Mouse (Mus musculus) liver, adult 10 weeks (tissue): ENCODE results near the gene Prss57. TPM values are rescaled to one million over a fixed set of nuclear protein-coding genes. Genes with fewer than 3 reads are reported as not detected.

Experiments used
- polyA plus RNA-seq: library from polyadenylated mRNA; stranded (reverse); fragments of 350-450 nt; fragmentation: Illumina TruSeq; extraction: RNeasy Lipid Tissue Mini Kit (QIAGEN cat#74804); gene quantifications from one replicate; pipeline ENCODE4 v1.2.3, GENCODE M21; 2014; ENCODE audit warnings: low read depth, low replicate concordance

The Prss57 gene
- not detected for polyA plus RNA-seq

DNA sequence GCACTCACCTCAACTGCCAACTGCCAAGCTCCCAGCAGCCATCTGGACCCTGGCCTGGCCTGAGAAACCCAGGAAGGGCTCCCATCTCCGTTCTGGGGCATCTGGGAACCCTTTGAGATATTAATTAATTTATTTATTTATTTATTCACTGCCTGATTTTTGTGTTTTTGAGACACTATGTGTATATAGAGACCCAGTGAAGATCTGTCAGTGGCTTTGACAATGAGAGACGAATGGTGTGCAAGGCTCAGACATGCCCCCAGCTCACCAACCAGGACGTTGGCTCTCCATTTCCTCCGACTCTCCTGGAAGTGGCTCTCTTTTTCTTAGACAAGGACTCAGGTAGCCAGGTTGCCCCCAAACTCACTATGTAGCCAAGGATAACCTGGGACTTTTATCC, at the start of gene Prss57:
TSS of gene Prss57 (minus strand) at position 101 of the 400 bp plus-strand sequence.

DNA sequence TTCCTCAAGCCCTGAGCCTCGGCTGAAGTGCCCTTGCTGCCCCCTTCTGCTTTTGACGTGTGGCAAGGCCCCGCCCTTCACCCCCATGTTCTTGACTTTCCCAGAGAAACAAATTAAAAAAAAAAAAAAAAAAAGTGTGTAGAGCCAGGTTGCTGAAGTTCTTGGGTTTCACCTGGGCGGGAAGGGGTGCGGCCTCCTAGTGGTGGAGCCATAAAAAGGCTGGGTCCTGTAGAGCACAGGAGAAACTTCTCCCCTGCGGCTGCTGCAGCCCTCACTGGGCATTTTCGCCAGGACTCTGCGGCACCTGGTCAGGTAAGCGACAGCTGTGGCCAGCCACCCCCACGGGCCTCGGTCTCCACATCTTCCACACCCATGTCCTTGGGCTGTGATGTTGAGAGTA, 30.0 kb upstream of the Prss57 start, which contains the start of gene Misp:
TSS of gene Misp (plus strand) at position 208 of the 400 bp plus-strand sequence.

DNA sequence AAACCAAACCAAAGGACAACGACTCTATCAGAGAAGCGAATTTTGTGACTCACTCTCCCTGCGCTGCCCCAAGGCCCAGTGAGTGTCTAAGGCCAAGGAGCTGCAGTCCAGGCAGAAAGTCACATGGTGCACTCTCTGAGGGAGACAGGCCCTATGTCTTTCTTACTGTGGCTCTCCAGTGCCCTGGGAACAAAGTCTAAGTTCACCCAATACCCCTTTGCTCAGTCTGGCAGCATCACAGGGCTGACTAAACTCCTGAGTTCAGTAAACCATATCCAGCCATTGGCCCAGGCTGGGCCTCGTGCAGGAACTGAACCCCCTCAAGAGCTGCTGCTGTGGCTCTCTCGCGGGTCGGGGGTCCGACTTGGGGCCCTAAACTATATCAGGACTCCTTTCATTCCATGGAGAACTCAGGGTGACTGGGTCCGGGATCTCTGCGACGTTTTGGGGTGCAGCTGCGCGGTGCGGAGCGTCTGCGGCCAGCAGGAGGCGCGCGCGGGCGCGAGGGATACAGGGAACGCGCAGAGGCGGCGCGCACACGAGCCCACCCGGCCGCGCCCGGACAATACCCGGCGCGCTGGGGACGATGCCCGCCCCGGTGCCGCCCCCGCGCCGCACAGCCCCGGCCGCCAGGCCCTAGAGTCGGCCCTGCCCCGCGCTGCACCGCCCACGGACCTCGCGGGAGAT, 2.4 kb upstream of the Prss57 start, which contains the start of gene Palm:
TSS of gene Palm (plus strand) at position 522 of the 687 bp plus-strand sequence.

DNA sequence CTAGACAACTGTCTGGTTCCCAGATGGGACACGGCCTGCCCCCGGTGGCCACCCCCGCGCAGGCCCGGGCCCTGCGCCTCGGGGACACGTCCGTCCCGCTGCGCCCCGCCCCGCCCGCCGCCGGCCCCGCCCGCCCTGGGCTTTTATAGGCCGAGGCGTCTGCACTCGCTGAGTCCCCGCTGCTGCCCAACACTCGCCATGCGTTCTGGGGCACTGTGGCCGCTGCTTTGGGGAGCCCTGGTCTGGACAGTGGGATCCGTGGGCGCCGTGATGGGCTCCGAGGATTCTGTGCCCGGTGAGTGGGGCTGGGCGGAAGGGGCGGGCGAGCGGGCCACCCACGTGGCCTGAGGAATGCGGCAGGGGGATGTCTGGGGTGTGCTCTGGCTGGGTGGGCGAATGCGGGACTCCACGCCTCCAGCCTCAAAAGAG, 13.6 kb downstream of the Prss57 start, which contains the start of gene Fstl3:
TSS of gene Fstl3 (plus strand) at position 170 of the 429 bp plus-strand sequence.

DNA sequence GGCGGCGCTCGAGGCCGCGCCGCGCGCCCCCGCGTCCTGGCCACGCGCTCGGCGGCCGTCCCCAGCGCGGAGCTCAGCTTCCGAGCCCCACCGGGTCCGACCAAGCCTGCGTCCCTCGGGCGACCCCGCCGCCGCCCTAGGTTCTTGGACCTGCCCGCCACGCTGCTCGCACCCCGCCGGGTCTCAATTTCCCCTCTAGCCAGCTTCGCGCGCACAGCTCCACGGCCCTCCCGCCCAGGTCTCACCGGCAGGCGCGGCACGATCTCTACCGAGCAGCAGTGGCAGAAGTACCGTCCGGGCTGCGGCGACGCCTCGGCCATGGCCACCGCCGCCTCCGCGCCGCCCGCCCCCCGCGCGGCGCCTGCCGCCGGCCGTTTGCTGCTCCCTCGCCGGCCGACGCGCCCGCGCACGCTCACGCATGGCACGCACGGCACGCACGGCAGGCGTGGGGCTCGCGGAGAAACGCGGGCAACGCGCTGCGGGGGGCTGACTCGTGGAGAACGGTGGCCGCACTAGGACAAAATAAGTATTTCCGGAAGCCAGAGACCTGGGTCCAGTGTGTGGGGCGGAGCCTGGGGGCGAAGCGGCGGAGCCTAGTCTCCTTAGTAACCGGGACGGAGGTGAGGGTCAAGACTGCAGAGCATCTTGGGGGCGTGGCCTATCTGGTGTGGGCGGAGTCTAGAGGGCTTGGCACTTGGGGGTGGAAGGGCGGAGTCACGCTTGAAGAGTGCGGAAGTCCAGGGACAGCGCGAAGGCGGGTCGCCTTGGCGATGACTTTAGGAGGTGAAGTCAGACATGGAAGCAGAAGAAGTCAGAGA, 24.0 kb downstream of the Prss57 start, which contains the start of gene Rnf126:
TSS of gene Rnf126 (minus strand) at position 445 of the 818 bp plus-strand sequence.

DNA sequence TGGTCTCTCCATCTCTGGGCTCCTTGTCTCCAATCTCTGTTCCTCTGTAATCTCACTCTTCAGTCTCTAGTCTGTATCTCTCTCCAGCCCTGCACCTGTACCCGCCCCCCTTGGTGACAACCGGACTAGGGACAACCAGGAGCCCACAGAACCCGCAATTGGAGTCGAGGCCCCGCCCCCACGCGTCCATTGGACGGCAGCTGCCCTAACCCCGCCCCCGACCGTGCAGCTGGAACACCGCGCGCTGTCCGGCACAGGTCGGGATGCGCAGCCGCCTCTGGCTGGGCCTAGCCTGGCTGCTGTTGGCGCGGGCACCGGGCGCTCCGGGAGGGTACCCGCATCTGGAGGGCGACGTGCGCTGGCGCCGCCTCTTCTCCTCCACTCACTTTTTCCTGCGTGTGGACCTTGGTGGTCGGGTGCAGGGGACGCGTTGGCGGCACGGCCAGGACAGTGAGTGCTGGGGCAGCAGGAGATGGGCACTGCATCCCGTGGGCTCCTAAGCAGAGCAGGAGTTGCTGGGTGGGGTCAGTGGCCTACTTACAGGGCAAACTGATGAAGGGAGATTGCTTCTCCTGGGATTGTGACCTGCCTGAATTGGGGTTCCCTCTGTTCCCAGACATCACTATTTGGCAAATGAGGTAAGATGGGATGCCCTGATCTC, 35.8 kb downstream of the Prss57 start, which contains the start of gene Fgf22:
TSS of gene Fgf22 (plus strand) at position 221 of the 661 bp plus-strand sequence.

DNA sequence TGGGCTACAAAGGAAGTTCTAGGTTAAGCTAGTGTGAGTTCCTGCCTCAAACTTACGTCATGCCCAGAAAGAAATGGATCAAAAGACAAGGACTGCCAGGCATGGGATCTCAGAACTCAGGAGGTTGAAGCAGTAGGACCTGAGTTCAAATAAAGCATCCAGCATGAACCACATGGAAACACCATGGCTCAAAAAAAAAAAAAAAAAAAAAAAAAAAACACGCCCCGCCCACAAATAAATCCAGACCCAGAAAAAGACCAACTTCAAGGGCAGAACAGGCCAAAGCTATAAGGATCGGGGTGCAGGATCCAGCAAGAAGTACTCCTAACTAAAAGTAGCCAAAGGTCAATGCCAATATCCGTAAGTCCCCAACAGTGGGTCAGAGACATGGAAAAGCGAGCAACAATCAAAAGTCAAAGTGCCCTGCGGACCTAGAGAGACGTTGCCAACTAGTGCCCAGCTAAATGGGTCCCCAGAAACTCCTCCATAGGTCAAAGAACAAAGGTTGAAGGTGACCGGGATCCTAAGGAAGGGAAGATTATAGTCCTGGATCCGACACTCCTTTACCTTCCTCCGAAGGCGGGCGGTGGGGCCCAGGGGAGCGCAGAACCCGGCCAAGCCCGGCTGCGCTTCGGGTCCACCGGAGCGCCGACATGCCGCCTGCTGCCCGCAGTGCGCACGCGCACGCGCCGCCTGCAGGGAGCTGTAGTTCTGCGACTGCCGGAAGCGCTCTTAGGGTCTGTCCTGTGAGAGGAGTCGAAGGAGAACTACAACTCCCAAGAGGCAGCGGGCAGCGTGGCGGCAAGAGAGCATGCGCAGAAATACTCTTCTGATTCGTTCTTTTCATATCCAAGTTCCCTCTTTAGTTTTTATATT, 44.6 kb downstream of the Prss57 start, which contains the start of gene Polrmt:
TSS of gene Polrmt (minus strand) at position 684 of the 876 bp plus-strand sequence.

Other genes with a start within 250 kb of the Prss57 start
- 0.24 TPM for gene Mier2, start 235.8 kb downstream of the Prss57 start, polyA plus RNA-seq
- gene Theg, start 203.6 kb downstream of the Prss57 start, polyA plus RNA-seq: not detected
- not detected for gene C2cd4c, start 176.9 kb downstream of the Prss57 start, polyA plus RNA-seq
- not detected for gene Shc2, start 153.0 kb downstream of the Prss57 start, polyA plus RNA-seq
- gene Odf3l2, start 145.2 kb downstream of the Prss57 start, polyA plus RNA-seq: not detected
- not detected for gene Madcam1, start 126.4 kb downstream of the Prss57 start, polyA plus RNA-seq
- not detected for gene Tpgs1, start 121.6 kb downstream of the Prss57 start, polyA plus RNA-seq
- gene Cdc34, start 108.8 kb downstream of the Prss57 start, polyA plus RNA-seq: 7.5 TPM
- gene Gzmm, start 101.9 kb downstream of the Prss57 start, polyA plus RNA-seq: not detected
- gene Bsg, start 86.5 kb downstream of the Prss57 start, polyA plus RNA-seq: 261 TPM
- gene Hcn2, start 74.3 kb downstream of the Prss57 start, polyA plus RNA-seq: not detected
- gene Polrmt, start 44.4 kb downstream of the Prss57 start, polyA plus RNA-seq: 4.2 TPM
- not detected for gene Fgf22, start 35.9 kb downstream of the Prss57 start, polyA plus RNA-seq
- 0.93 TPM for gene Rnf126, start 24.0 kb downstream of the Prss57 start, polyA plus RNA-seq
- gene Fstl3, start 13.7 kb downstream of the Prss57 start, polyA plus RNA-seq: not detected
- not detected for gene Palm, start 2.6 kb upstream of the Prss57 start, polyA plus RNA-seq
- gene Misp, start 30.0 kb upstream of the Prss57 start, polyA plus RNA-seq: not detected
- 29.0 TPM for gene Ptbp1, start 63.5 kb upstream of the Prss57 start, polyA plus RNA-seq
- not detected for gene Prtn3, start 83.5 kb upstream of the Prss57 start, polyA plus RNA-seq
- not detected for gene Plppr3, start 83.7 kb upstream of the Prss57 start, polyA plus RNA-seq
- not detected for gene Elane, start 95.3 kb upstream of the Prss57 start, polyA plus RNA-seq
- gene Cfd, start 99.9 kb upstream of the Prss57 start, polyA plus RNA-seq: not detected
- not detected for gene Med16, start 118.0 kb upstream of the Prss57 start, polyA plus RNA-seq
- not detected for gene Gm26602, start 119.9 kb upstream of the Prss57 start, polyA plus RNA-seq
- gene Kiss1r, start 126.0 kb upstream of the Prss57 start, polyA plus RNA-seq: not detected
- 5.4 TPM for gene R3hdm4, start 130.2 kb upstream of the Prss57 start, polyA plus RNA-seq
- 0.19 TPM for gene Arid3a, start 136.1 kb upstream of the Prss57 start, polyA plus RNA-seq
- gene Wdr18, start 169.2 kb upstream of the Prss57 start, polyA plus RNA-seq: 1.8 TPM
- gene Grin3b, start 179.8 kb upstream of the Prss57 start, polyA plus RNA-seq: not detected
- 1.4 TPM for gene Tmem259, start 193.4 kb upstream of the Prss57 start, polyA plus RNA-seq
- 0.66 TPM for gene Cnn2, start 197.6 kb upstream of the Prss57 start, polyA plus RNA-seq
- gene Abca7, start 205.5 kb upstream of the Prss57 start, polyA plus RNA-seq: 0.08 TPM
- gene Arhgap45, start 225.7 kb upstream of the Prss57 start, polyA plus RNA-seq: 0.13 TPM
- gene Polr2e, start 248.8 kb upstream of the Prss57 start, polyA plus RNA-seq: 0.85 TPM